Mouse (Mus musculus): ENCODE measurements at regions not wholly inside any gene's neighbourhood (a gene's known extent, or its start where the extent isn't known, plus 50 kb on each side); places are given as distances from the start of the nearest gene placed in this dataset.
A peak's percentile ranks its signal among the peaks of the same experiment; 100 is the strongest.
"Not testable (repeated sequence)": the region's sequence is repeated elsewhere in the genome, so short reads cannot be mapped to it uniquely, and the experiment has no call there.

DNA sequence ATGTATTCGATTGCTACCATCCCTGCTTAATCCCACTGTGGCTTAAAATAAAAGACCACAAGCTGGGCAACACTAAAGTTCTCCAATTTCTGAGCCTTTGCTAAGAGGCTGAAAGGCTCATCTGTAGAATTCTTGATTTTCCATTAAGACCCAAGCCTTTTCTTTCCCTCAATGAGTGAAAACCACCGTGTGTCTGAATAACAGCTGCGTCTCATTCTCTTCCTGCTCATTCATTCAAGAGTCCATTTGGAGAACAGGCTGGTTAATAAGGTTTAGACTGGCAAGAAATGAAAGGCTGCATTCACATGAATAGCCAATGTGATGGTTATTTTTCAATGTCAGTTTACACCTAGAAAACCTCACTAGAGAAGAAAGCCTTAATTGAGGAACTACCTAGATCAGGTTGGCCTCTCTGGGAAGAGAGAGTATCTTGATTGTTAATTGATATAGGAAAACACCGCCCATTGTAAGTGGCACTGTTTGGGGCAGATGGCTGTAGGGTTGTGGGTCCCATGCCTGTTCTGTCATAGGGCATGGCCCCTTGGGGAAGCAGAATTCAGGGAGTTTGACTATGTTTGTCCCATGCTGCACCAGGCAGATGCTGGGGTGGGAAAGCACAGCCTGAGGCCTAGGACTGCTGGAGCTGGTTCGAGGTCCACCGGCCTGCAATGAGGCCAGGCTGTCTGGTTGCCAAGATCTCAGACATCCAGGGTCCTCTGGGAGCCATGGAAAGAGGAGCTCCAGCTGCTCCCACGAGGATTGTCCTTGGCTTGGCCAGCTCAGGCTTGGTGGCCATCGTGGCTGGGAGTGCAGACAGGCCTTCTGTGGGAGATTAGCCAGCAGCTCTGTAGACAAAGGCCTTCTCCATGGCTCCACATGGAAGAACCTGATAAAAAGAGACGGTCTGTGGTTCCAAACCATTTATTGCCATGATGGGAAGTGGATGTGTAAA is 161.3 kb upstream of the Castor2 start:
- DNase-seq (ENCODE audit: extremely low spot score, low spot score) = no peak

DNA sequence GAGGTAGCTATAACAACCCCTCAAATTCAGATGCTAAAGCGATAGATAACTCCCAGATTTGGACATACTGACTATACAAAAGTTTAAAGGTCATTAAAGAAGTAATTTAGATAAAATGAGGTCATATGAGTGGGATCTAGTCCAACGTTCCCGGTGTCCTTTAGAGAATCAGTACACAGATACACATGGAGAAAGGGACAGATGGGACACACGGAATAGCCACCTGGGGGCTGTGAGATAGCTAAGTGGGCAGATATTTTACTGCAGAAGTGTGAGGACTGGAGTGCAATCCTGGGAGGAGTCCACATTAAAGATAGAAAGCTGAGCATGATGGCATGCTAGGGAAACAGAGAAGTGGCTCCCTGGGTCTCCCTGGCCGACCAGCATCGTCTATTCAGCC is 164.1 kb upstream of the Castor2 start:
- DNase-seq (ENCODE audit: extremely low spot score, low spot score) = no peak

DNA sequence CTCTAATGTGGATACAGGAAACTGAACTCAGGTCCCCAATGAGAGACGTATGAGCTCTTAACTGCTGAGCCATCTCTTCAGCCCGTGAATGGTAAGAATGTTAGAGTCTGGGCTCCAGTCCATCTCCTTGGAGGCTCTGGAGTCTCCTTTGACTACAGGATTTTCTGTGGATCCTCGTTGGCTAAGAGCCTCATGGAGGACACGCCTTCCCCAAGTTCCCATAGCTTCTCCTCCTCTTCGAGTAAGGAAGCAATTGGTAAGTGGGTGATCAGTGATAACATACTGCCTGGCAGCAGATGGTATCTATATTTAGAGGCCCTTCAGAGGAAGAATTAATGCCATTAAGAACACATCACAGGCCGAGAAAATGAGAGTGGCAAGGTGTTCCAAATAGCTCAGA is 164.5 kb upstream of the Castor2 start:
- no peak for DNase-seq (ENCODE audit: extremely low spot score, low spot score)

DNA sequence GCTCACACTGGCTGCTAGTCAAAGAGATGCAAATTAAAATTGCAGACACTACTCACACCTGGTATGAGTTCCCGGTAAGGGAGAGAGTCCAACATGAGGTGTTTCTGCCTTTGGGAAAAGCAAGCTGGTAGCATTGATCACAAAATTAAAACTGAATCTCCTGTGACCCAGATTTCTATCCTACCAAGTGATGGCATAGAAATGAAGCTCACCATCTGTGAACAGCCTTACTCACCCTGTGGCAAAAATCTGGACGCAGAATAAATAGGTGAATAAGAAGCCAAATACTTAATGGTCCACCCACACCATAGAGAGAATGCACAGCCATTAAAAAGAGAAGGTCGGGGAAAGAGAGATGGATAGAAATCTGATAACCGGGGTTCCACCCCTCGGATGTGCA is 169.4 kb upstream of the Castor2 start:
- no peak for DNase-seq (ENCODE audit: extremely low spot score, low spot score)

DNA sequence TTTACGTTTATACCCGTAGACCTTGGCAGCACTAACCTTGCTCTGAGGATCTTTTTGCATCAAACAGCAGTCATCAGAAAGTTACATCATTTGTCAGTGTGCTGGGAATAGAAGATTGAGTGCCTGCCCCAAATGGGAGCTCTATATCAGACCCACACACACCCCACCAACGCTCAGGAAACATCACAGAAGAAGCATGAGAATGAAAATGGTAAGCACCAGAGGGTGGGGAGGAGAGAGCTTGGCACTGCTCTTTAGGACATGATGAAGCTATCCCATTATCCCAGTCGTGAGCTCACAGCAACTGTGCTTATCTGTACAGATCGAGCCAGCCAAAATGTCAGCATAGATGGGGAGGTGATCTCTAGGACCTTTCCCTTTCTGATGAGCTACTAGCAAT is 172.5 kb upstream of the Castor2 start:
- DNase-seq (ENCODE audit: extremely low spot score, low spot score) = no peak

DNA sequence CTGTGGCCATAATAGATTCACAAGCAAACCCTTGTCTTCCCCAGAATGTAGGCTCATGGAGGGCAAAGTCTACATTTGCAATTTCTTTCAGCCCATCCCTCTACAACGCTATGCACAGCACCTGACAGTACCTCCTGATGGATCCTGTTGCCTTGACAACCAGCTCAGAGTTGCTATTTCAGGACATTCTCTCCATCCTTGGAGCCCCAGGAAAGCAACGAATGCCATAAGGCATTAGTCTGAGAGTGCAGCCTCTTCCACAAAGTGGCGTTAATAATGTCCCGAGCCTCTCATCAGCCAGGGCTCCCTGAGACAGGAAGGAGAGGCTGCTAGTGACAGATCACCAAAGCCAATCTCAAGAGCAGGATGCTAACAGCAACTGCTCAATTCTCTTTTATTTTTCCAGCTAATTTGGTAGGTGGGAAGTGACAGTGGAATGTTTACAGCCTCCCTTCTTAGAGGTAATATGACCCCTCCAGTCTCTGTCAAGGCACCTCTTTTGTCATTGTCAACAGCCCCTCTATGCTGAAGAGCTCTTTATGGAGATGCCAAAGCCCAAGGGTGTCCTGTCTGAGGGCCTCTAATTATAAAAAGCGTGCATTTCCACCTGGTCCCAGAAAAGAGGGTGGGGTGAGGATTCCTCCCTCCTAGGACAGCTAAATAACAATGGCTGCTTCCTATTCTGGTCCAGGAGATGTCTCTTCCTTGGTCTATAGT is 174.2 kb upstream of the Castor2 start:
- no peak for DNase-seq (ENCODE audit: extremely low spot score, low spot score)

DNA sequence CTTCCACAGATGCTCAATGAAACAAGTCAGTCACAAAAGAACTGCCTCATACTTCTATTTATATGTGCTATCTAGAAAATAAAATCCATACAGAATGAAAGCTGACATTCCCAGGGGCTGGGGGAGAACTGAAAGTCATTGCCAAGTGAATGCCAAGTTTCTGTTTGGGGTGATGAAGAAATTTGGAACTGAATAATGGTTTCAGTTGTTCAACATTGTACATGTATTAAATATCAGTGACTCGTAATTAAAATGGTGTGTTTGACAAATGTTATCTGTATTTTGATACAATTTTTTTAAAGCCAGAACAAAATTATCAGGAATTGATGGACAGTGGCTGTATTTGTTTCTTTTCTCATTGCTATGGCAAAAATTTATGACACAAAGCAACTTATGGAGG is 177.3 kb upstream of the Castor2 start:
- no peak for DNase-seq (ENCODE audit: extremely low spot score, low spot score)

DNA sequence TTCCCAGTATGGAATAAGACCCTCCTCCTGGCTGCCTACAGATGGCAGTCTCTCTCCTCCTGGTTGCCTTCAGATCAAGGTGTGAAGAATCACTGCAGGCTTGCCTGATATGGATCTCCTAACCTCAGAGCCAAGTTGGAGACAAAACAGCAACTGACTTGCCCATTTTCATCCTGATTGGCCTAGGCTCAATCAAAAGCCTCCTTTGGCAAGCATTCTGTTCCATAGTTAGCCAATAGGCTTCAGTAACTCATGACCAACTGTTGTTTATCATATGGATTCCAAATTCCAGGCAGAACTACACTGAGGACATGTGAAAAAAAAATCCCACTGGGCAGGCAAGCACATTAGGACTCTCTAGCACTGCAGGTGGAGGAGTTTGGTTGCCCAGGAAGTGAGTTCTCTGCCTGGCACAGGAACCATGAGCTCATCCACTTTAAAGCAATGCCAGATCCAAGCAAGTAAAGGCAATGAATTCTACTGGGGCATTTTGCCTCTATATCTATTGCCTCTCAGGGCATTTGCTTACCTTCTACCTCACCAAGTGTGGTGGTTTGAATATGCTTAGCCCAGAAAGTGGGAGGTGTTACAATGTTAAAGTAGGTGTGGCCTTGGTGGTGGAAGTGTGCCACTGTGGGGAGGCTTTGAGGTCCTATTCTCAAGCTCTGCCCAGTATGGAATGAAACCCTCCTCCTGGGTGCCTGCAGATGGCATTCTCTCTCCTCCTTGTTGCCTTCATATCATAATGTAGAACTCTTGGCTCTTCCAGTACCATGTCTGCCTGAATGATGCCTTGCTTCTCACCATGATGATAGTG is 183.6 kb upstream of the Castor2 start:
- DNase-seq (ENCODE audit: extremely low spot score, low spot score) = no peak

DNA sequence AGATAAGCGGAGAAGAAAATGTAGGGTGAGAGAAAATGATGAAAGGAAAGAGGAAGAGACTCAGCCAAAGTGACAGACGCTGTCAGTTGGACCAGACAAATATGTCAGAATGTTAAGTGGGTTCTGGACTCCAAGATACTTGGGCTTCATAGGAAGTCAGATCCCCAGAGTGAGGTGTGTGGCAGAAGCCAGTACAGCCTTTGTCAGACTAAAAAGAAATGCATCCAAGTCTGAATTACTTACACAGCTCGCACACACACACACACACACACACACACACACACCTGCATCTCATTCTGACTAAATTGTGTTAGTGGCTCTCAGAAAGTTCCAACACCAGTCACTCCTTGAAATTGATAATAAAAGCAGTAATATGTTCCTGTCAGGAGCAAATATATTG is 192.1 kb upstream of the Castor2 start:
- DNase-seq (ENCODE audit: extremely low spot score, low spot score) = no peak

DNA sequence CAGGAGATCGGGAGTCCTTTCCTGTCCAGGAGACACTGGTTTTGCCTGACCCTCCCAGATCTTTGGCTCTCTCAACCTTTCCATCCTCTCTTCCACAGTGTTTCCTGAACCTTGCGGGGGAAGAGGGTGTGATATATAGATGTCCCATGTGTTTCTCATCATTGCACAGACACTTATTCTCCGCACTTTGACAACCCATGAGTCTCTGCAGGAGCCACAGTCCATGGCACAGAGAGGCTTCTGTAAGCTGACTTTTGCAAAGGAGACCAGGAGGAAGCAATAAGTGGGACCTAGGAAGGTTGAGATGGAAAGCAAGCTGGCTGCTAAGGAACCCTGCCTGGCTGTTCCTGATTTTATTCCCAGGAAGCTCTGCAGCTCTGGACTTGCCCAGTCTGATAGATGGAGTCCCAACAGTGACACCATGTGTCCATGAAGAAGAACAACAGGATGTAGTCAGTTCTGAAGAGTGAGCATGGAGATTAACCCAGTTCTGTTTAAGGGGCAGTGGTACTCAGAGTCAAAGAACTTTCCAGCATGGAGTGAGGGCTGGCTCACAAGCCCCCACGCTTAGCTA is 201.4 kb upstream of the Castor2 start:
- DNase-seq (ENCODE audit: extremely low spot score, low spot score) = peak; percentile 19

DNA sequence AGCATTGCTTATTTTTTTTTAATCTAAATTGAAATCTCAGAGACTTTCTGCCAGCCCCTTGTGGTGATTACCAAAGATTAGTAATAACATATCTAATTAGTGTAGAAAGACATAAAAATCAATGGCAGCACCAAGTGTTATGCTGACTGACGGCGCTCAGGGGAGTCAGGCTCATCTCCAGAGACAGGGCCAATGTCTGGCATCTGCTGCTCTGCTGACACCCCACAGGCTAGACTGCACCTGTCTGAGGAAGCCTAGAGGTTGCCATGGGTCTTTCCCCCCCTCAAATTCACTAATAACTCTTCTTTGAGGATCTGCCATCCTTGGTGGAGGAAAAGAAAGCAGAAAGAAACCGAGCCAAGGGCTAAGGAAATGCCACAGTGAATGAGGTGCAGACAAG is 208.8 kb upstream of the Castor2 start:
- DNase-seq (ENCODE audit: extremely low spot score, low spot score) = no peak

DNA sequence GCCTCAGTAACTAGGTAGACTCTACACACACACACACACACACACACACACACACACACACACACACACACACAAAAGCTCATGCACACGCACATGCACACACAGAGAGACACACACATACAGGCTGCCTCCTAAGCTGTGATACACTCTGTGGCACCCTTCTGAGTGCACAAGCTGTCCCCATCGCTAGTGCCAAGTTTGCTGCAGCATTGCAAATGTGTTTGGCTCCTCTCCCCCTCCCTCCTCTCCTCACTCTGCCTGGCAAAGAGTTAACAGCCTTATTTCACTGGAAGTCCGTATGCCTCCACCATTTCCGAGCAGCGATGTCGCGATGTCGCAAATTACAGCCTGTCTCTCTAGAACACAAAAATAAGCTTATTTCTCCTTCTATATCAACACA is 209.7 kb upstream of the Castor2 start:
- DNase-seq (ENCODE audit: extremely low spot score, low spot score) = no peak

DNA sequence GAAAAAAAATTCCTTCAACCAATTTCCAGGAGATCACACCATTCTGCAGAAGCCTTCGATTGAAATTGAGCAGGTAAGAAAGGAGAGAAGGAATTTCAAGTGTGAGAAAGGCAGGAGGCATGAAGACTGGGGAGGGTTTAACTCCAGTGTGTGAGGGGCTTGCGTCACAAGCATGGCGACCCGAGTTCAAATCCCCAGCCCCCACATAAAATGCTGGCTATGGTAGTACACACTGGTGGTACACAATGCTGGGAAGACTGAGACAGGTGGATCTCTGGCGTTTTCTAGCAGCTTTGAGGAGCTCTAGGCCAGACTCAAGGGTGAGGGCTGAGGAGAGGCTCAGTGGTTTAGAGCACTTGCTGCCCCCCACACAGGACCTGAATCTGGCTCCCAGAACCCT is 214.0 kb upstream of the Castor2 start:
- no peak for DNase-seq (ENCODE audit: extremely low spot score, low spot score)

DNA sequence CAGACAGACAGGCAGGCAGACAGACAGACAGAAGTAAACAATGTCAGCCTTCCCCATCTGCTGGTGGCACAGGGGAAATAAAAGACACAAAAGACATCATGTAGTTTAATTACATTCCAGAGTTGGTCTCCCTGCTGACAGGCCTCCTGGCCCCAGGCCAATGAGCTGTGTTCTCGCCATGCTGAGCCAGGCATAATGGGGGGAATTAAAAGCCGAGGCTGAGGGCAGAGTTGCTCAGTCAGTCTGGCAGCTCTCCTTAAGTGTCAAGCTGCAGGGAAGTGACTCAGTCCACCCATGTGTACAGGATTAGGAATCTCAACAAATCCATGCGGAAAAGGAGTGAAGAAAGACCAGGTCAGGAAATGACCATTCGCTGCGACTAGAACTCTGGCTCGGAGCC is 214.5 kb upstream of the Castor2 start:
- DNase-seq (ENCODE audit: extremely low spot score, low spot score) = peak; percentile 22

DNA sequence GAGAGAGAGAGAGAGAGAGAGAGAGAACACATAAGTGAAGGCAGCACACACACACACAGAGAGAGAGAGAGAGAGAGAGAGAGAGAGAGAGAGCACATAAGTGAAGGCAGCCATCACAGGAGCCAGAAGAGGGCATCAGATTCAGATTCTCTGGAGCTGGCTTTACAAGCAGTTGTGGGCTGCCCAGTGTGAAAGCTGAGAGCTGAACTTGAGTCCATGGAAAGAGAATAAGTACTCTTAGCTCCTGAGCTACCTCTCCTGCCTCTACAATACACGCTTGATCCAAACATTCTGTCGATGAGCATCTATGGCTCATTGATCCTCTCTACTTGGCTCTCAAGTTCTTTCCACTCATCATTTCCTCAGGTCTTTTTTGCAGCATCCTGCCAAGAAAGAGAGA is 214.9 kb upstream of the Castor2 start:
- DNase-seq (ENCODE audit: extremely low spot score, low spot score) = no peak

DNA sequence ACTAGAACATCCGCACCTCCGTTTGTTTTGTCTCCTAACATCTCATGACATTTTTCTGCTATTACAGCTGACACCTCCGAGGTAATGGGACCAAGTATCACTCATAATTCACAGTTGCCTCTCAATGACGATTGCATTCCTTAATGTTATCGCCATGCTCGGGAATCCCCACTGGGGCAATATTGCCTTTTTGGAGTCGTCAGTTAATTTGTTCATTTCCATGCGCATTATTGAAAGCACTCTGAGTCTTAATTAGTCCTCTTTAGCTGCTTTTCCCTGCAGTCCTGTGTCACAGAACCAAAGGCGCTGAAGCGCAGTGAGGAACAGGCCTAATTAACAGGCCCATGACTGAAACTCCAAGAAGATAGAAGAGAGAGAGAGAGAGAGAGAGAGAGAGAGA is 255.0 kb upstream of the Castor2 start:
- no peak for DNase-seq (ENCODE audit: extremely low spot score, low spot score)

DNA sequence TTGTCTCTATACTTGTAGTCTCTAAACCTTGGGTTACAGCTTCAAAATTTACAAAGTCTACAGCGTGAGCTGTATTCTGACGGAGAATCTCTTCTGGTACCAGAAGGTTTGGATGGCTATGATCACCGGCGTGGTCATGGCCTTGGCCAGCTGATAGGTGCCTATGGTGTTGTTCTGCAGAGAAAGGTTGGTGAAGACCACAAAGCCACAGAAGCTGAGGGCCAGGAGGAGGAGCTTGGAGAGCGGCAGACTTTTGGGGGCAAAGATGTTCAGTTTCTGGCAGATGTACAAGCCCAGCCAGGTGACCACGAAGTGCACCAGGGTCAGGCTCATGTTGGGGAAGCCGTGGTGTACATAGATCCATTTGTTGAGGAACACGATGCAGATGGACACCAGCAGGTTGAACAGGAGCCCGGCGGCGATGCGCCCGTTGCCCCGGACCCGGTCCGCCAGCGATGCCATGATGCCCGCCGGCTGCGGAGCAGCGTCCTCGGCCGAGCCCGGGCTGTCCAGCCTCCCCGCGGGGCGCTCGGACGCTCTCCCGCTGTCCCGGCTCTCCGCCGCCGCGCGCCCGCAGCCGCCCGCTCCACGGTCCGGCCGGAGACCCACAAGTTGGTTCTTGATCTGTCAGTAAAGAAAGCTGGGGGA is 257.3 kb upstream of the Castor2 start:
- not testable (repeated sequence) for DNase-seq (ENCODE audit: extremely low spot score, low spot score)

DNA sequence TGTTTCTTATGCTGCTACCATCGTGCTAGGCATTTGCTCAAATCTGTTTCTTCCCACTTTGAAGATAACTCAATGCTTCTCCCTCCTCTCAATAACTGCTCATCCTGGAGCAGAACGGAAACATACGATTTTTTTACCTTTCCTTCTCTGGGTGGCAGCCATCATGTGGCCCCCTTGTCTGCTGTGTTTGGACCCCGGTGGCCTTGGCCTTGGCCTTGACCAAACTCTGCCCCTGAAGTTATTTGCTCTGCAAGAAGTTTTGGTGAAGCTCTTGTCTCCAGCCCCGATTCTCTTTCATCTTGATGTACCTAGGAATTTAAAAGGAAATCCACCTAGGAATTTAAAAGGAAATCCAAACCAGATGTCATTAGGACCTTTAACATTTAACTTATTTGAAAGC is 261.2 kb upstream of the Castor2 start:
- no peak for DNase-seq (ENCODE audit: extremely low spot score, low spot score)

DNA sequence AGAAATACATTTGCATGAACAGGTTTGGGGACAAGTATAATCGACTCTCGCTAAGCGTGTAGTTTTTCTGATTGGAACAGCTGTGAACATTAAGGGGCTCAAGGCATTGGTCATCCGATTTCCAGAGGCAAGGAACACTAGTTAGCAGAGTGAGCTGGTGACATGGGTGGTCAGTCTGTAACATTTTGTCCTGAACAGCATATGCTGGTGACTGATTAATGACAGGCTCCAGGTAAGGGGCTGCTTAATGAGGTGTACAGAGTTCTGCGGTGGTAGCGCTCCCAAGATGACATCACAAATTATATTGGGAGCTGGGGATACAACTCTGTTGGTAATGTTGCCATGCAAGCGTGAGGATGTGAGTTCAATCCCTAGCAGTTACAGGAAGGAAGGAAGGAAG is 266.3 kb upstream of the Castor2 start:
- no peak for DNase-seq (ENCODE audit: extremely low spot score, low spot score)

DNA sequence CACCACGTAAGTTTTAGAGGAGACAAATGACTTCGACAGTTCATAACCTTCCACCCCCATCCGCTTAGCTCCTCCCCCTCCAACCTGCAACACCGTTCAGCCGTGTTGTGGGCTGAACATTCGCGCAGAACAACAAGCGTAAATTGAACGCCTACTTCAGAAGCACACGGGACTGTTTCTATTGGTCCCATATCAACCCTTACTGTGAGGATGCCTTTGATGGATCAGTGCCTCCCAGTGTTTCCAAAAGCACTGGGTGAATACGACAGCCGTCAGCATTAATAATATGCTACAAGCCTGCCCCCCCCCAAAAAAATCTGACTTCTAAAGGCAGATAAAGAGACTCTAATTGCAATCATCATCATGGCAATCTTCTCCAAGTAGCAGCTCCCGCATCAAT is 271.3 kb upstream of the Castor2 start:
- DNase-seq (ENCODE audit: extremely low spot score, low spot score) = no peak

DNA sequence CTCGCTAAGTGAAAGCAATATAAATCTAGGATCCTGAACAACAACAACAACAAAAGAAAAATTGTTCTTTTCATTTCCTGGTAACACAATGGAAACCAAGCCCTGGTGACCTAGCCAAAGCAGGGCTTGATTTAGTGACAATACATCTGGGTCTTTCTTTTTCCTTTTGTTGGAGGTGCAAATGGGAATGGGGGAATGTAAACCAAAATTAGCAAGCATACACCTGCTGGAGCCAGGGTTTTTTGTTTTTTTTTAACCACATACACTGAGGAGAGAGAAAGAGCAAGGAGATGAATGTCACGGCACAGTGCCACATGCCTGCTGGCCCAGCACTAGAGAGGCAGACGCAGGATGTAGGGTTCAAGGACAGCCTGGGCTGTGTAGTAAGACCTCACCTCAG is 275.6 kb upstream of the Castor2 start:
- no peak for DNase-seq (ENCODE audit: extremely low spot score, low spot score)

All from neural tube, embryonic 10.5 days (tissue).